Mouse (Mus musculus) retina, postnatal 7 days (tissue): ENCODE results near the gene Ngly1.

Source experiments
- DNase-seq: peaks from one replicate; pipeline ENCODE4 v3.0.0-alpha.2; 2012; ENCODE audit warnings: low read depth, low spot score

The Ngly1 gene

GRCm38 (mm10) chr14:16249171-16249874 lies at the start of gene Ngly1, which contains the start of gene Oxsm:
Gene Ngly1 (plus strand): TSS chr14:16249280.
Gene Oxsm (minus strand): TSS chr14:16249808.
- peak; percentile 70 for DNase-seq

- no peak for DNase-seq
These were observed 48.7 kb upstream of the Ngly1 start for GRCm38 (mm10) chr14:16200220-16200912.

DNA sequence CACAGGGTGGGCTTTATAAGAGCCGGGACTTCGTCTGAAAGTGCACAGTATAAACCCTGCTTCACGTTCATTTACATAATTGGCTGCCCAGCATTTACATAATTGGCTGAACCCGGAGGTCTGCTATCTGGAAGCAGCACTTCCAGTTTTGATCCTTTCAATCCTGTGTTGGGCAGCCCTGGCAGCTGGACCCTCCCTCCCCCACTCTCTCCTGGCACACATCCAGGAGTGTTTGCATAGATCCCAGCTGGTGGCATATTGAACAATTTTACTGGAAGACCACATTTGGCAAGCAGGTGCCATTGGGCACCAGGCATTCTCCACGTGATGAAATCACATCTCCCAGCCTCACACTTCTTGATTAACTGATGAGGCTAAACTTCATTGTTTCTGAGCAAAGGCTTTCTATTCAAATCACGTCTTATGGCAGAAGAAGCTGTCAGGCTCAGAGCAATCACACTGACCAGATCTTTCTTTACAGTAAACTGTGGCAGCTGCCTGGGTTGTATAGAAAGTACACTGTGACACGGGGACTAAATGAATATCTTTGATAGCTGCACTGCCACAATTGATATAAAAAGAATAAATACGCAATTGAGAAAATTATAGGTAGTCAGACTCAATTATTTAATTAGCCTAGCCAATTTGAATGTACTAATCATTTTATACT lies 48.0 kb upstream of the Ngly1 start:
- DNase-seq: peak; percentile 86

GRCm38 (mm10) chr14:16201673-16202072 lies 47.4 kb upstream of the Ngly1 start:
- no peak for DNase-seq

DNA sequence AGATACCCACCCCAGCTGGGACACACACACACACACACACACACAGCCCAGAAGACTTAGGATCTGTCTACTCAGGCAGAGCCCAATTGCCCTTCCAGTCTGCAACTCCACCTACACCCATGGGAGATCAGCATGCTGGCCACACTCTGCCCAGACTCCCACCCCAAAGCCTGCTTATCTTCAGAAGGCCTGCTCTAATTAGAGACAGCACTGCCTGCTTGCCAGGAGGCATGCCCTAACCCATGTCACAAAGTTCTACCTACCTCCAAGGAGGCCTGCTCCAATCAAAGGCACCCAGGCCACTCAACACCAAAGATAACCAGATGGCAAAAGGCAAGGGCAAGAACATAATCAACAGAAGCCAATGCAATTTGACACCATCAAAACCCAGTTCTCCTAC lies 41.4 kb upstream of the Ngly1 start:
- no peak for DNase-seq

GRCm38 (mm10) chr14:16219015-16219414 lies 30.1 kb upstream of the Ngly1 start:
- no peak for DNase-seq

- no peak for DNase-seq
These were observed 19.7 kb upstream of the Ngly1 start for GRCm38 (mm10) chr14:16229395-16229794.

DNA sequence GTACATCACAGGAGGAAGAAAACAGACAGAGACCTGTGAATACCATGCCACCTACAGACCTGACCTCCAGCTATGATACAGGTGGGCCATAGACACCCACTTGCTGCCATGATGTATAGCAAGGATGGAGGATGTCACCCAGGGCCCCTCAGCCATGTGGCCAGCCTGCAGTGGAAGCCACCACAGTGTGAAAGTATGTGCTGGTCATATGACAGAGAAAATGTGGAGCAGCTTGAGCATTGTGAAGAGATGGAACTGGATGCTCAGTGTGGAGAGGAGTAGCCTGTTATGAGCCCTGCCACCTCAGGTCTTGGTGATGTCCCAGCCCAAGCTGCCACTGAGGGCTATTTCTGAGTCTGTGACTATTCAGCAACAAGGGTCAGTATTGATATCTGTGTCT lies 18.5 kb upstream of the Ngly1 start:
- DNase-seq: no peak

GRCm38 (mm10) chr14:16233515-16233914 lies 15.6 kb upstream of the Ngly1 start:
- DNase-seq: no peak

GRCm38 (mm10) chr14:16236466-16236865 lies 12.6 kb upstream of the Ngly1 start:
- DNase-seq: no peak

- no peak for DNase-seq
These were observed 6.8 kb upstream of the Ngly1 start for GRCm38 (mm10) chr14:16242193-16242815.

- DNase-seq: peak; percentile 67
These were observed 6.0 kb upstream of the Ngly1 start for GRCm38 (mm10) chr14:16242947-16243602.

DNA sequence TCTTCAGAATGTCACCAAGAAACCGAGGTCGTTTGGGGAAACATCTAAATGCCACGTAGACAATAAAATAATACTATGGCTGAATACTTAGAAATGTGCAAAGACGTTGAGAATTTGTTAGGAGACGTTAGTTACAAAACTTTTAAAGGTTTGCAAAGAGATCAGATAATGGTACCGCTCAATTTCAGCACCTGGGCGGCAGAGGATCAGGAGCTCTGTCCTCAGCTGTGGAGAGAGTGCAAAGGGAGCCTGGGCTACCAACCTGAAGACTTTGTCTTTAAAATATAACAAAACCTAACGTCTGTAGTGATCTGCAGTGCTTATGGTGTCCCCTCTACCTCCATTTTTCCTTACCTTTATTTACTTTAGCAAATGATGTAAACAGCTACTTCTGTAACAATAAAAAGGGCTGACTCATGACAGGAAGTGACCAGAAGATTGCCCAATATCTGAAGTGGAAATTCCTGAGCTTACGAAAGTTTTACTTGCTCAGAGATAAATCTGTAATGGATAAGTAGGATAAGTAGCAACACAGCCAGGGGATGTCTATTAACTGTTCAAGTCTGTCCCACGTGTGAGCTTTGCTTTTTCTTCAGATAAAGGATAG lies 5.4 kb upstream of the Ngly1 start:
- DNase-seq: no peak

DNA sequence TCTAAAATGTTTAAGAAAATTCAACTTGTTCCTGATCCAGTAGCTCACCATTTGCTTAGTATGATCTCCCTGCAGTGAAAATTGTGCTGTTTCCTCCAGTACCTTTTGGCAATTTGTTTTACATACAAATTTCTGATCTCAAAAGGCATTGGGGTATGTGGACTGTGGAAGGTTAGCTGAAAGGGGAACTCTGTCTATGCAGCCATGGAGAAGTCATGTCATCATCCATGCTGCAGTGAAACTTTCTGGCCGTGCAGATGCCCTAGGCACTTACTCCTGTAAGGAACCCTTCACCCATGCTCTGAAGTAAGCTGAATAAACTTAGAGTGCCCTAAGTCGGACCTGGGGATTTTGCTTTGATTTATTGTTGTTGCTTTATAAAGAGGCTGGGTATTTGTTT lies 4.7 kb upstream of the Ngly1 start:
- DNase-seq: no peak

- no peak for DNase-seq
These were observed 4.0 kb upstream of the Ngly1 start for GRCm38 (mm10) chr14:16245127-16245526.

DNA sequence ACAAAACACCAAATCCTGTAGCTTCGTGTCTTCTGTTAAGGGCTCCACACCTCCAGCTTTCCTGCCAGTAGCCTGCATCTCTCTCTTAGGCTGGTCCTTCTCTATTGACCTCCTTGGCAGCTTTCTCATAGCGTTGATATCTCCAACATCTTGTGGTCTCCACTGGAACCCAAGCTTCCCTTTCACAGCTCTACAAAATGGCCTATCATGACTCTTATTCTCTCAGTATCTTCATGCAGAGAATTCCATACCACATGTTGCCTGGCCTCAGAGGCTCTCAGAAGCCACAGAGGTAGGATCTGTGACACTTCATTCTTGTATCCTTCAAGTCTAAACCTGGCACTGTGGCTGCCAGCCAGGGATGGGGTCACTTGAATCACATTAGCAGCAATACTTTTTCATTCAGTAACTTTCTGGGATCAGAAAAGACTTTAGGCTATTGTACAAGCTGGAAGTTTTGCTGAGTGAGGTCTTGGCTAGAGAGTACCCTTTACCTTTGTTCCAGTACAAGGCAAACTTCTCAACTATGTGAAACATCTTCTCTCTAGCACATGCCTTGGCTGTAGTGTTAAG lies 2.7 kb upstream of the Ngly1 start:
- DNase-seq: no peak

GRCm38 (mm10) chr14:16248135-16248534 lies 945 bp upstream of the Ngly1 start:
- DNase-seq: no peak

- no peak for DNase-seq
These were observed 400 bp upstream of the Ngly1 start for GRCm38 (mm10) chr14:16248603-16249157.

GRCm38 (mm10) chr14:16250099-16250498 lies 1.0 kb downstream of the Ngly1 start:
- DNase-seq: no peak

- no peak for DNase-seq
These were observed 6.7 kb downstream of the Ngly1 start for GRCm38 (mm10) chr14:16255745-16256144.

GRCm38 (mm10) chr14:16256209-16256608 lies 7.1 kb downstream of the Ngly1 start:
- no peak for DNase-seq
